Mouse (Mus musculus): ENCODE results near the gene Gm7971. TPM values are rescaled to one million over a fixed set of nuclear protein-coding genes. Genes with fewer than 3 reads are reported as not detected.
"Not testable (repeated sequence)": the region's sequence is repeated elsewhere in the genome, so short reads cannot be mapped to it uniquely, and the experiment has no call there.

Gene Gm7971
- polyA plus RNA-seq (2011; ENCODE audit: insufficient read depth, insufficient read length, low read depth, missing spikeins), result not detected in 2 replicates

- H3K27me3 ChIP-seq (ENCODE audit: control insufficient read depth, insufficient read depth, low read length, poor library complexity, severe bottlenecking); H3K9me3 ChIP-seq (replicated peaks; ENCODE audit: control insufficient read depth, insufficient read depth, low read length, poor library complexity, severe bottlenecking); H3K4me1 ChIP-seq (ENCODE audit: control insufficient read depth, insufficient read depth, low read length); H3K36me3 ChIP-seq (ENCODE audit: control insufficient read depth, insufficient read depth, low read length, poor library complexity, severe bottlenecking); H3K9ac ChIP-seq (ENCODE audit: low read depth, poor library complexity, severe bottlenecking); H3K27ac ChIP-seq (ENCODE audit: insufficient read depth, low read length); H3K4me3 ChIP-seq (ENCODE audit: low read depth, low read length): not testable (repeated sequence)
Measured at GRCm38 (mm10) chr5:95594775-95595174, at the start of gene Gm7971. Gene Gm7971, minus strand, starts transcription at chr5:95594875.

Other genes with a start within 250 kb of the Gm7971 start
- gene D5Ertd577e, start 138.1 kb downstream of the Gm7971 start, polyA plus RNA-seq (2011; ENCODE audit: insufficient read depth, insufficient read length, low read depth, missing spikeins), result not detected in 2 replicates
- gene Gm3286, start 84.1 kb downstream of the Gm7971 start, polyA plus RNA-seq (2011; ENCODE audit: insufficient read depth, insufficient read length, low read depth, missing spikeins), result not detected in 2 replicates
- gene Gm7978, start 141.3 kb upstream of the Gm7971 start, polyA plus RNA-seq (2011; ENCODE audit: insufficient read depth, insufficient read length, low read depth, missing spikeins), result not detected in 2 replicates
- not detected in 2 replicates for gene Gm7982, start 147.1 kb upstream of the Gm7971 start, polyA plus RNA-seq (2011; ENCODE audit: insufficient read depth, insufficient read length, low read depth, missing spikeins)
- not detected in 2 replicates for gene E330014E10Rik, start 181.1 kb upstream of the Gm7971 start, polyA plus RNA-seq (2011; ENCODE audit: insufficient read depth, insufficient read length, low read depth, missing spikeins)